Mouse (Mus musculus): ENCODE results near the gene Apol6.

DNA sequence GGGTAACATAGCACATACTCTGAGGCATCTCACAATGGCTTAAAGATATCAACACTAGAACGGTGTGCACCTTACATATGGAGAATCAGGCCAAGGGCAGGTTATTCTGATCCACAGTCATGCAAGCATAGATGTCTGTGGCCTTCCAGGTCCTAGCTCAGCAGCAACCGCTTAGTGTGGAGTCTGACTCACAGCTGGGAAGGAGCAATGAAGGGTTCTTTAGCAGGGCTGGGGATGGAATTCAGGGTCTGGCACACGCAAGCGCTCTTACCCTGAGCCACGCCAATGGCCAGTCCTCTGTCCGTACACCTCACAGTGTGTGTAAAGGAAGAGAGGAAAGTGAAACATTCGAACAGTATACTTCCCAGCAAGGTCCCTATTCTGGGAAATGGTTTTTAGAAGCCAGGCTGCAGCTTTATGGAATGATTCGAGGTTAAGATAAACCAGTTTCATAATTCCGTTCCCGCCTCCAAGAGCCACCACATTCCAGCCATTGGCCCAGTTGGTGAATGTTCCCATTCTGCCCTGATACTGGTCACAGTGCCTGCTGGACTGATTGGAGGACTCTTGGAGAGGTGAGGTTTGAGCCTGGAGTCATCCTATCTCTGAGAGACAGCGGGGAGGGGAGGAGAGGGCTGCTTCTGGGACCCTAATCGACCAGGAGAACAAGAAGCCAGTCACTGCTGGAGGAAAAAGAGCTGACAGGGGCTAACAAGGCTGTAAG lies at the start of gene Apol6:
- TF ChIP-seq CTCF (IDR thresholded peaks at IDR 0.05; ENCODE audit: low read depth) (no peak), EP300 (IDR thresholded peaks at IDR 0.05; ENCODE audit: low read depth) (no peak)

All from liver, postnatal 0 days (tissue).